In genomic region chr8:71379008-71379407, GRCm38 (mm10) we compare ENCODE assay signal across 8 mouse cellular contexts. TPM values are rescaled to one million over a fixed set of nuclear protein-coding genes. Genes with fewer than 3 reads are reported as not detected.
DNase-seq lines count a peak whose midpoint lies in the region; ATAC-seq and TF ChIP-seq lines count a peak whose summit lies in the region.

No protein-coding gene starts in this region.

- peak overlapping the region; percentile 99 for H3K4me3 ChIP-seq in lung, embryonic 16.5 days (ENCODE audit: low read length)
- H3K4me3 ChIP-seq in lung, adult 2 months (replicated peaks; ENCODE audit: extremely low read depth, low read depth, low read length), result no peak overlapping the region
- no peak overlapping the region for H3K4me3 ChIP-seq in forebrain, postnatal 0 days (ENCODE audit: low read depth, low read length)
- H3K4me3 ChIP-seq in liver, embryonic 12.5 days, result 0 out of 2 replicates have a peak overlapping the region, but pooled peaks have one; percentile 66
- H3K4me3 ChIP-seq in stomach, embryonic 15.5 days (replicated peaks), result peak overlapping the region; percentile 86

- 74% methylated on average over 4 of the region's 4 CpGs for WGBS in lung, embryonic 16.5 days
- 77% methylated on average over 4 of the region's 4 CpGs for WGBS in lung, adult 2 months
- 34% methylated on average over 4 of the region's 4 CpGs for WGBS in forebrain, postnatal 0 days
- WGBS in liver, embryonic 12.5 days (ENCODE audit: insufficient replicate concordance), result 60% methylated on average over 4 of the region's 4 CpGs
- 69% methylated on average over 4 of the region's 4 CpGs for WGBS in stomach, embryonic 15.5 days

- peak overlapping the region; percentile 75 for H3K4me2 ChIP-seq in lung, embryonic 16.5 days (ENCODE audit: low read depth, low read length)
- 0 out of 2 replicates have a peak overlapping the region, but pooled peaks have one; percentile 98 for H3K4me2 ChIP-seq in forebrain, postnatal 0 days (ENCODE audit: low read depth)
- peak overlapping the region; percentile 95 for H3K4me2 ChIP-seq in liver, embryonic 12.5 days
- peak overlapping the region; percentile 96 for H3K4me2 ChIP-seq in stomach, embryonic 15.5 days

- no peak for TF ChIP-seq CTCF in lung, adult 2 months (IDR thresholded peaks at IDR 0.05; ENCODE audit: insufficient read depth, low read length)
- no peak for TF ChIP-seq CTCF in forebrain, postnatal 0 days (IDR thresholded peaks at IDR 0.05; ENCODE audit: low read depth)

- TF ChIP-seq POLR2A in lung, adult 2 months (IDR thresholded peaks at IDR 0.05; ENCODE audit: borderline replicate concordance, extremely low read depth, low read depth, low read length), result no peak

- peak overlapping the region; percentile 95 for H3K9ac ChIP-seq in lung, embryonic 16.5 days (ENCODE audit: low read length)
- H3K9ac ChIP-seq in forebrain, postnatal 0 days, result no peak overlapping the region
- H3K9ac ChIP-seq in liver, embryonic 12.5 days, result no peak overlapping the region
- H3K9ac ChIP-seq in stomach, embryonic 15.5 days, result peak overlapping the region; percentile 6; the same call in 1 of the 2 replicates

- peaks cover 56% of the 10 kb centered on the region for H3K4me1 ChIP-seq in lung, embryonic 16.5 days (replicated peaks; ENCODE audit: control insufficient read depth, insufficient read depth, low read length)
- peaks cover 25% of the 10 kb centered on the region for H3K4me1 ChIP-seq in lung, adult 2 months (ENCODE audit: control insufficient read depth, insufficient read depth, low read length)
- H3K4me1 ChIP-seq in forebrain, postnatal 0 days (ENCODE audit: insufficient read depth), result peaks cover 14% of the 10 kb centered on the region
- peaks cover 81% of the 10 kb centered on the region for H3K4me1 ChIP-seq in liver, embryonic 12.5 days
- H3K4me1 ChIP-seq in stomach, embryonic 15.5 days, result peaks cover 57% of the 10 kb centered on the region

- H3K27me3 ChIP-seq in lung, embryonic 16.5 days (ENCODE audit: control insufficient read depth, insufficient read depth, low read depth, low read length), result no peaks in the 10 kb centered on the region
- H3K27me3 ChIP-seq in forebrain, postnatal 0 days (ENCODE audit: insufficient read depth, low read length), result no peaks in the 10 kb centered on the region
- peaks cover 77% of the 10 kb centered on the region for H3K27me3 ChIP-seq in liver, embryonic 12.5 days (replicated peaks)
- H3K27me3 ChIP-seq in stomach, embryonic 15.5 days (replicated peaks), result no peaks in the 10 kb centered on the region

- no peak overlapping the region for H3K27ac ChIP-seq in lung, embryonic 16.5 days (ENCODE audit: low read length)
- H3K27ac ChIP-seq in forebrain, postnatal 0 days (ENCODE audit: low read depth, low read length), result no peak overlapping the region
- no peak overlapping the region for H3K27ac ChIP-seq in liver, embryonic 12.5 days
- no peak overlapping the region for H3K27ac ChIP-seq in stomach, embryonic 15.5 days

- no peaks in the 10 kb centered on the region for H3K9me3 ChIP-seq in lung, embryonic 16.5 days (ENCODE audit: control insufficient read depth, low read length)
- no peaks in the 10 kb centered on the region for H3K9me3 ChIP-seq in forebrain, postnatal 0 days (ENCODE audit: low read length)
- no peaks in the 10 kb centered on the region for H3K9me3 ChIP-seq in liver, embryonic 12.5 days (replicated peaks)
- H3K9me3 ChIP-seq in stomach, embryonic 15.5 days, result no peaks in the 10 kb centered on the region

- H3K36me3 ChIP-seq in lung, embryonic 16.5 days (ENCODE audit: control insufficient read depth, insufficient read depth, low read length), result peaks cover 23% of the 10 kb centered on the region
- 0 out of 2 replicates have a peak, but pooled peaks cover 1% of the 10 kb centered on the region for H3K36me3 ChIP-seq in forebrain, postnatal 0 days (ENCODE audit: insufficient read depth)
- H3K36me3 ChIP-seq in liver, embryonic 12.5 days, result peaks cover 31% of the 10 kb centered on the region
- H3K36me3 ChIP-seq in stomach, embryonic 15.5 days, result peaks cover 12% of the 10 kb centered on the region; the same call in 1 of the 2 replicates

- no peak for ATAC-seq in lung, embryonic 16.5 days (ENCODE audit: low read depth)
- no peak for ATAC-seq in forebrain, postnatal 0 days
- ATAC-seq in liver, embryonic 12.5 days, result no peak
- no peak for ATAC-seq in stomach, embryonic 15.5 days (ENCODE audit: insufficient read depth, low FRiP score, low read depth)

- DNase-seq in lung, adult 2 months, result no peak
- DNase-seq in forebrain, postnatal 0 days, result no peak
- DNase-seq in right cerebral cortex, postnatal 10 days (ENCODE audit: low spot score in 2 of 2), result no peak
- no peak for DNase-seq in thymus, postnatal 25 days
- DNase-seq in ovary, postnatal 14 days (ENCODE audit: low spot score), result no peak

RNA-seq across cellular contexts. Expression of gene Nr2f6, which starts 2.8 kb away (rescaled TPM):
- polyA plus RNA-seq in lung, embryonic 16.5 days (2015; fragmentation: Nextera tagmentation; extraction: Ambion mirVana), result 36.2 and 39.9 TPM in 2 replicates
- 133 and 205 TPM in 2 replicates for polyA plus RNA-seq in lung, adult 2 months (2012; rRNA removed)
- total RNA-seq in forebrain, postnatal 0 days (2014; rRNA removed), result 59.0 and 63.9 TPM in 2 replicates
- polyA plus RNA-seq in forebrain, postnatal 0 days (2015; fragmentation: Nextera tagmentation; extraction: Ambion mirVana), result 26.0 and 28.9 TPM in 2 replicates
- polyA plus RNA-seq in liver, embryonic 12.5 days (2016; fragmentation: Nextera tagmentation; extraction: Ambion mirVana), result 35.3 and 38.8 TPM in 2 replicates
- polyA plus RNA-seq in stomach, embryonic 15.5 days (2015; fragmentation: Nextera tagmentation; extraction: Ambion mirVana), result 80.9 and 81.8 TPM in 2 replicates

RNA-seq across cellular contexts. Expression of gene Ocel1, which starts 7.9 kb away (rescaled TPM):
- polyA plus RNA-seq in lung, embryonic 16.5 days (2015; fragmentation: Nextera tagmentation; extraction: Ambion mirVana), result 5.9 and 6.3 TPM in 2 replicates
- 16.9 and 21.1 TPM in 2 replicates for polyA plus RNA-seq in lung, adult 2 months (2012; rRNA removed)
- total RNA-seq in forebrain, postnatal 0 days (2014; rRNA removed), result 14.3 and 16.2 TPM in 2 replicates
- polyA plus RNA-seq in forebrain, postnatal 0 days (2015; fragmentation: Nextera tagmentation; extraction: Ambion mirVana), result 5.2 and 6.6 TPM in 2 replicates
- 6.8 and 6.9 TPM in 2 replicates for polyA plus RNA-seq in liver, embryonic 12.5 days (2016; fragmentation: Nextera tagmentation; extraction: Ambion mirVana)
- polyA plus RNA-seq in stomach, embryonic 15.5 days (2015; fragmentation: Nextera tagmentation; extraction: Ambion mirVana), result 8.0 TPM in 2 replicates

RNA-seq across cellular contexts. Expression of gene Use1, which starts 12.4 kb away (rescaled TPM):
- 95.6 and 101 TPM in 2 replicates for polyA plus RNA-seq in lung, embryonic 16.5 days (2015; fragmentation: Nextera tagmentation; extraction: Ambion mirVana)
- 111 and 121 TPM in 2 replicates for polyA plus RNA-seq in lung, adult 2 months (2012; rRNA removed)
- total RNA-seq in forebrain, postnatal 0 days (2014; rRNA removed), result 148 and 195 TPM in 2 replicates
- polyA plus RNA-seq in forebrain, postnatal 0 days (2015; fragmentation: Nextera tagmentation; extraction: Ambion mirVana), result 124 and 140 TPM in 2 replicates
- polyA plus RNA-seq in liver, embryonic 12.5 days (2016; fragmentation: Nextera tagmentation; extraction: Ambion mirVana), result 60.2 and 61.1 TPM in 2 replicates
- 87.4 and 88.8 TPM in 2 replicates for polyA plus RNA-seq in stomach, embryonic 15.5 days (2015; fragmentation: Nextera tagmentation; extraction: Ambion mirVana)

RNA-seq across cellular contexts. Expression of gene Ushbp1, which starts 16.6 kb away (rescaled TPM):
- polyA plus RNA-seq in lung, embryonic 16.5 days (2015; fragmentation: Nextera tagmentation; extraction: Ambion mirVana), result 37.3 and 40.7 TPM in 2 replicates
- 155 and 170 TPM in 2 replicates for polyA plus RNA-seq in lung, adult 2 months (2012; rRNA removed)
- total RNA-seq in forebrain, postnatal 0 days (2014; rRNA removed), result 3.5 and 5.6 TPM in 2 replicates
- 4.2 and 4.5 TPM in 2 replicates for polyA plus RNA-seq in forebrain, postnatal 0 days (2015; fragmentation: Nextera tagmentation; extraction: Ambion mirVana)
- polyA plus RNA-seq in liver, embryonic 12.5 days (2016; fragmentation: Nextera tagmentation; extraction: Ambion mirVana), result 3.6 and 4.0 TPM in 2 replicates
- polyA plus RNA-seq in stomach, embryonic 15.5 days (2015; fragmentation: Nextera tagmentation; extraction: Ambion mirVana), result 10.8 and 10.9 TPM in 2 replicates

RNA-seq across cellular contexts. Expression of gene Babam1, which starts 17.7 kb away (rescaled TPM):
- 96.9 and 108 TPM in 2 replicates for polyA plus RNA-seq in lung, embryonic 16.5 days (2015; fragmentation: Nextera tagmentation; extraction: Ambion mirVana)
- polyA plus RNA-seq in lung, adult 2 months (2012; rRNA removed), result 120 and 145 TPM in 2 replicates
- total RNA-seq in forebrain, postnatal 0 days (2014; rRNA removed), result 87.2 and 94.0 TPM in 2 replicates
- 98.9 and 107 TPM in 2 replicates for polyA plus RNA-seq in forebrain, postnatal 0 days (2015; fragmentation: Nextera tagmentation; extraction: Ambion mirVana)
- 79.0 and 82.6 TPM in 2 replicates for polyA plus RNA-seq in liver, embryonic 12.5 days (2016; fragmentation: Nextera tagmentation; extraction: Ambion mirVana)
- polyA plus RNA-seq in stomach, embryonic 15.5 days (2015; fragmentation: Nextera tagmentation; extraction: Ambion mirVana), result 92.2 and 98.2 TPM in 2 replicates

Comparison
In these comparisons a context has a peak if more than half of its experiments do, and no peak if none do; other contexts are left out.
1. H3K4me3 ChIP-seq: peak in lung, embryonic 16.5 days (single experiment), liver, embryonic 12.5 days (single experiment) and stomach, embryonic 15.5 days (single experiment); none in lung, adult 2 months (single experiment) and forebrain, postnatal 0 days (single experiment).
2. H3K9ac ChIP-seq: peak in lung, embryonic 16.5 days (single experiment) and stomach, embryonic 15.5 days (single experiment); none in forebrain, postnatal 0 days (single experiment) and liver, embryonic 12.5 days (single experiment).
3. Peak in every context shown above with its lines, with median percentiles within 50 percentile points of each other: H3K4me2 ChIP-seq.